Mouse (Mus musculus): ENCODE measurements around the gene Idh3b. TPM values are rescaled to one million over a fixed set of nuclear protein-coding genes. Genes with fewer than 3 reads are reported as not detected.

The Idh3b gene
- polyA plus RNA-seq (2012; rRNA removed) = 228 and 240 TPM in 2 replicates

DNA sequence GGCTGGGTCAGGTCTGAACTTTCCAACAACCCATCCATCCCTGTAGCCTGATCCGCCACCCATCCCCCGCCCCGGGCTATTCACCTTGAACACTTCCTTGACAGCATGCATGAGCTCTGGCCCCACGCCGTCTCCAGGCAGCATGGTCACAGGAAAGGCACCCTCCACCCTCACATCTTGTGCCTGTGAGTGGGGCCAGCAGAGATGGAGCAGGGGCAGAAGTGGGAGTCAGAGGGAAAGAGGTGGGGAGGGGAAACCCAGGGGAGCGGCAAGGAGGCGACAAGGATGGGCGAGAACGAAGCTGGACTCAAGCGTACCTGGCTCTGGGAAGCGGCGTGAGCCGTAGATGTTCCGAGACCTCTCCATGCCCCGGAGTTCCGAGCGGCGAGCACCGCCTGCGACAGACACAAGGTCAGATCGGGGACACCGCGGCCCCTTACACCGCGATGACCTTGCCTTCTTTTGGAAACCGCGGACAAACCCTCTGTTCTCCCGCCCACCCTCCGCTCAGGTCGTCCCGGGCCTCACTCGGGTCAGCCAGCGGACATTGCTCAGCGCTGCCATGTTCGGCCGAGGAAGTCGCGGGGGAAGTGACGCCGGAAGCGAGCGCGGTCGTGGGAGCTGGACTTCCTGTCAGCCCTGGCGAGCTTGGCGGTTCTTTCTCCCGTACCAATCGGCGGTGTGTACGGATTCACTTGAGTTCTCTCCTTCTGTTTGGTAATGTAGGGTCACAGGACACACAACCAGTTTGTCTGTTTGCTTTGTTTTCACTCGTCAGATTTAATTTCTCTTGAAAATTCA, at the start of gene Idh3b:
TSS of gene Idh3b (minus strand) at position 694 of the 801 bp plus-strand sequence.

DNA sequence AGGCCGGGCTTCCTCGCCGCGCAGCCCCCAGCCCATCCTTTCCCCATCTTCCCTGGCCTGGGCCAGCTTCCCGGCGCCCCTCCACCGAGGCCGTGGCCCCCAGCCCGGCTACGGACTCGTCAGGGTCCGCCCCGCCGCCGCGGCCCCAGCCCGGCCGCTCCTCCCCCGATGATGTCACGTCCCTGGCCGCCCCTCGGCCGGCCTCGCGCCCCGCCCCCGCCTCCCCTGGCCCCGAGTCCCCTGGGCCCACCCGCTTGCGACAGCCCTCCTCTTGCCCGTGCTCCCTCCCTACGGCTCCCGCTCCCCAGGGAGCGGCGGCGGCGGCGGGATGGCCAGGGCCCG, 10.6 kb upstream of the Idh3b start, which contains the start of gene Ebf4:
TSS of gene Ebf4 (plus strand) at position 234 of the 342 bp plus-strand sequence.

GRCm38 (mm10) chr2:130274149-130274861, 10.0 kb downstream of the Idh3b start, which contains the start of gene Nop56:
TSS of gene Nop56 (plus strand) at chr2:130274430.

Other genes starting within 250 kb of the Idh3b start
- gene Tgm6, start 172.1 kb downstream of the Idh3b start, polyA plus RNA-seq (2012; rRNA removed) = not detected in 2 replicates
- gene Snrpb, start 105.1 kb downstream of the Idh3b start, polyA plus RNA-seq (2012; rRNA removed) = 287 and 291 TPM in 2 replicates
- gene Tmc2, start 89.4 kb downstream of the Idh3b start, polyA plus RNA-seq (2012; rRNA removed) = not detected in 2 replicates
- gene Nop56, start 10.1 kb downstream of the Idh3b start, polyA plus RNA-seq (2012; rRNA removed) = 35.5 and 40.9 TPM in 2 replicates
- gene Ebf4, start 10.6 kb upstream of the Idh3b start, polyA plus RNA-seq (2012; rRNA removed) = 3.0 and 3.2 TPM in 2 replicates
- gene Cpxm1, start 113.0 kb upstream of the Idh3b start, polyA plus RNA-seq (2012; rRNA removed) = 2.1 TPM in 2 replicates
- not detected in 2 replicates for gene Gm28372, start 120.7 kb upstream of the Idh3b start, polyA plus RNA-seq (2012; rRNA removed)
- gene 1700020A23Rik, start 120.7 kb upstream of the Idh3b start, polyA plus RNA-seq (2012; rRNA removed) = not detected in 2 replicates
- gene Tmem239, start 121.9 kb upstream of the Idh3b start, polyA plus RNA-seq (2012; rRNA removed) = not detected in 2 replicates
- gene Vps16, start 139.8 kb upstream of the Idh3b start, polyA plus RNA-seq (2012; rRNA removed) = 40.9 and 53.4 TPM in 2 replicates
- 19.3 and 27.3 TPM in 2 replicates for gene Pced1a, start 140.2 kb upstream of the Idh3b start, polyA plus RNA-seq (2012; rRNA removed)
- 41.5 and 43.6 TPM in 2 replicates for gene Ptpra, start 165.7 kb upstream of the Idh3b start, polyA plus RNA-seq (2012; rRNA removed)